Mouse (Mus musculus) erythroblast, embryonic 14.5 days (primary cell): ENCODE results near the gene Lysmd3. TPM values are rescaled to one million over a fixed set of nuclear protein-coding genes. Genes with fewer than 3 reads are reported as not detected.
"Not testable (repeated sequence)": the region's sequence is repeated elsewhere in the genome, so short reads cannot be mapped to it uniquely, and the experiment has no call there.

Experiments used
- H3K27me3 ChIP-seq: 2 replicates; pipeline ENCODE4 v1.6.1; 2012; ENCODE audit warnings: inconsistent platforms; ENCODE audit not compliant: control insufficient read depth
- H3K36me3 ChIP-seq: 2 replicates; pipeline ENCODE4 v1.6.1; 2012; ENCODE audit warnings: mild to moderate bottlenecking, inconsistent platforms; ENCODE audit not compliant: control insufficient read depth
- H3K4me1 ChIP-seq: 2 replicates; pipeline ENCODE4 v1.6.1; 2012; ENCODE audit warnings: inconsistent platforms; ENCODE audit not compliant: control insufficient read depth
- H3K4me3 ChIP-seq: replicated peaks from 2 replicates; pipeline ENCODE3; 2012; ENCODE audit warnings: moderate library complexity, mild to moderate bottlenecking, inconsistent platforms
- H3K9me3 ChIP-seq: 2 replicates; pipeline ENCODE4 v1.6.1; 2012; ENCODE audit warnings: low read length, inconsistent platforms, mixed read lengths; ENCODE audit not compliant: control insufficient read depth
- GATA1 ChIP-seq: IDR thresholded peaks from 2 replicates; pipeline ENCODE4 v1.6.1; 2012; ENCODE audit warnings: low read length, inconsistent platforms, mixed read lengths
- TAL1 ChIP-seq: IDR thresholded peaks from 3 replicates; pipeline ENCODE4 v1.6.1; 2012; ENCODE audit warnings: low read length, inconsistent platforms, mixed read lengths
- polyA plus RNA-seq: library from polyadenylated mRNA; stranded (reverse); fragments of >175 nt; gene quantifications from 2 replicates; pipeline ENCODE4 v1.2.3, GENCODE M21; 2012

The Lysmd3 gene
- polyA plus RNA-seq, 1 experiment = 0.46 TPM

- no peak for TF ChIP-seq TAL1
- TF ChIP-seq GATA1 = no peak
- Histone ChIP-seq H3K4me1 (peaks cover 60% of the 10 kb centered on the region), H3K36me3 (no peaks in the 10 kb centered on the region; the same call in 1 of the 2 replicates), H3K4me3 (no peak overlapping the region), H3K27me3 (peaks cover 16% of the 10 kb centered on the region), H3K9me3 (no peaks in the 10 kb centered on the region)
These were observed 16.0 kb upstream of the Lysmd3 start for GRCm38 (mm10) chr13:81641289-81642045.

- Histone ChIP-seq H3K36me3 (no peaks in the 10 kb centered on the region; the same call in 1 of the 2 replicates), H3K4me1 (peaks cover 69% of the 10 kb centered on the region), H3K27me3 (peaks cover 6% of the 10 kb centered on the region), H3K9me3 (no peaks in the 10 kb centered on the region), H3K4me3 (peak overlapping the region; percentile 50)
- peak; percentile 77 for TF ChIP-seq TAL1
- TF ChIP-seq GATA1 = peak; percentile 76
These were observed 14.8 kb upstream of the Lysmd3 start for GRCm38 (mm10) chr13:81642491-81643149.

GRCm38 (mm10) chr13:81644047-81644565, 13.4 kb upstream of the Lysmd3 start:
- Histone ChIP-seq H3K9me3 (no peaks in the 10 kb centered on the region), H3K36me3 (no peaks in the 10 kb centered on the region; the same call in 1 of the 2 replicates), H3K27me3 (peaks cover 2% of the 10 kb centered on the region; the same call in 1 of the 2 replicates), H3K4me3 (no peak overlapping the region), H3K4me1 (peaks cover 73% of the 10 kb centered on the region)
- no peak for TF ChIP-seq GATA1
- no peak for TF ChIP-seq TAL1

- Histone ChIP-seq H3K4me1 (peaks cover 73% of the 10 kb centered on the region), H3K27me3 (no peaks in the 10 kb centered on the region), H3K9me3 (no peaks in the 10 kb centered on the region), H3K36me3 (no peaks in the 10 kb centered on the region; the same call in 1 of the 2 replicates), H3K4me3 (no peak overlapping the region)
- TF ChIP-seq GATA1 = no peak
- no peak for TF ChIP-seq TAL1
These were observed 11.1 kb upstream of the Lysmd3 start for GRCm38 (mm10) chr13:81646348-81646747.

- Histone ChIP-seq H3K4me1 (peaks cover 42% of the 10 kb centered on the region), H3K4me3 (peak overlapping the region; percentile 40)
- H3K36me3 ChIP-seq, H3K9me3 ChIP-seq, H3K27me3 ChIP-seq: not testable (repeated sequence)
These were observed 7.1 kb upstream of the Lysmd3 start for GRCm38 (mm10) chr13:81650382-81650781.

GRCm38 (mm10) chr13:81656091-81656850, 1.2 kb upstream of the Lysmd3 start:
- peaks cover 47% of the 10 kb centered on the region for H3K4me1 ChIP-seq
- H3K36me3 ChIP-seq = peaks cover 19% of the 10 kb centered on the region
- H3K9me3 ChIP-seq = peaks cover 3% of the 10 kb centered on the region
- H3K27me3 ChIP-seq = no peaks in the 10 kb centered on the region
- peak overlapping the region; percentile 92 for H3K4me3 ChIP-seq
- TF ChIP-seq TAL1 (no peak), GATA1 (no peak)

- H3K4me3 ChIP-seq = peak overlapping the region; percentile 92
- H3K36me3 ChIP-seq = peaks cover 26% of the 10 kb centered on the region
- H3K27me3 ChIP-seq = no peaks in the 10 kb centered on the region
- H3K9me3 ChIP-seq = peaks cover 3% of the 10 kb centered on the region
- TF ChIP-seq GATA1 (no peak), TAL1 (no peak)
- peaks cover 52% of the 10 kb centered on the region for H3K4me1 ChIP-seq
These were observed 484 bp upstream of the Lysmd3 start for GRCm38 (mm10) chr13:81657008-81657350.

- TF ChIP-seq TAL1 (no peak), GATA1 (peak; percentile 65)
- Histone ChIP-seq H3K27me3 (no peaks in the 10 kb centered on the region), H3K9me3 (peaks cover 3% of the 10 kb centered on the region), H3K36me3 (peaks cover 30% of the 10 kb centered on the region), H3K4me1 (peaks cover 61% of the 10 kb centered on the region), H3K4me3 (peak overlapping the region; percentile 92)
These were observed 740 bp downstream of the Lysmd3 start for GRCm38 (mm10) chr13:81658053-81658752.
